Mouse (Mus musculus): Measurements from ENCODE around the gene Npas3. TPM values are rescaled to one million over a fixed set of nuclear protein-coding genes. Genes with fewer than 3 reads are reported as not detected.

Npas3 gene
- polyA plus RNA-seq, 1 experiment from 2014 or later: 2.0 TPM

DNA sequence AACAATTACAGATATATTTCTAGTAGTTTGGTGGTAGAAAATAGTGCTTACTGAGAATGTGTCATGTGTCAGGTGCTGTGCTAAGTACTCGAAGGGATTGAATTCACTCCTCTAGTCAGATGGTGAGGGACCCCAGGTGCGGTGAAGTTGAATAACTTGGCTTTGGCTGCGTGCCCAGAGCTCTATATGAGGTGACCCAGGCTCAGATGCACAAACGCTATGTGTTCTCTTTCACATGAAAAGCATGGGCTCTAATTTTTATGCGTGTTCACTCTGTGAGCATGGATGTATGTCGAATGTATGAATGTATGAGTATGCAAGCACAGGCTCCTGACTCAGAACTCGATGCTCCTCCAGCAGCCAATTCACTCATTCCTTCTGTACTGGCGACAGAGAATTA, 199.0 kb downstream of the Npas3 start:
- Histone ChIP-seq H3K9me3 (ENCODE audit: control insufficient read depth, low read length) (no peaks in the 10 kb centered on the region), H3K4me3 (ENCODE audit: low read depth, low read length) (no peak overlapping the region), H3K4me2 (no peak overlapping the region), H3K27ac (ENCODE audit: low read depth, low read length) (no peak overlapping the region), H3K36me3 (ENCODE audit: control insufficient read depth, insufficient read depth, low read length) (no peaks in the 10 kb centered on the region), H3K4me1 (replicated peaks; ENCODE audit: control insufficient read depth, insufficient read depth, low read length) (no peaks in the 10 kb centered on the region), H3K27me3 (replicated peaks; ENCODE audit: control insufficient read depth, insufficient read depth, low read length) (no peaks in the 10 kb centered on the region), H3K9ac (ENCODE audit: low read depth, low read length) (no peak overlapping the region)
- WGBS: 81% methylated on average over 8 of the region's 8 CpGs
- no peak for ATAC-seq (replicated peaks; ENCODE audit: low FRiP score)
- no peak for DNase-seq (ENCODE audit: low spot score)

DNA sequence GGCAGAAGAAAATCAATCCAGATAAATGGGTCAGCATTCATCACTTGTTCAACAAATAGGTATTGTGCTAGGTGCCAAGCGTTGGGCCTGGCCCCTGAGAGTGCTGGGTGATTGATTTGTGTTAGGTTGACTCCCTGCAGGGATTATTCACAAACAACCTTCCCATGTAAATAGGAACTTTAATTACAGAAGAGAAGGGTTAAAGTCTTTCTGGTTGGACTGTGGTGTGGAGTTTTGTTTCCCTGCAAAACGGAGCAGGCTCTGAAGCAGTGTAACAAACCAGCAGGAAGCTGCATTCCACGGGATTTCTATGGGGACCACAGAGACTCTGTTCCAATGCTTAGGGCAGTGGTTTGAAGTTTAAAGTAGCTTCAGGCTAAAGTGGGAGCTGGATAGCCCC, 199.6 kb downstream of the Npas3 start:
- 50% methylated on average over 3 of the region's 3 CpGs for WGBS

DNA sequence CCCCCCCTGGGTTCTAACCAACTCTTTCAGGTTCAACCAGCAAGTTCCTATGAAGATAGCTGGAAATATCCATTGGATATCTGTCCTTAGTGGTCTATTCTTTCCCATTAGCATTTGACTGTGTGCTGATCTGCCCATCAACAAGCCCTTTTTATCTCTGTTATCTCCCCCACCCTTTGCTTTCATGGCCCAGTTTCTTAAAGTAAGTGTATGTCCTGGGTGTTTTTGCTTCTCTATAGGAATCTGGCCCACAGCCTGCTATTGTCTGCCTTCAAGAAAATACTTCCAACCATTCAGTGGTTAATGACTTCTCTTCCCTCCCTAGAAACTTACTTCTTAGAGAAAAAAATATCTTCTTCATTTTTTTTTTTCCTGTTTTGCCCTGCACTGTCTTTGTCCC, 219.1 kb downstream of the Npas3 start:
- H3K9me3 ChIP-seq (ENCODE audit: control insufficient read depth, low read length): no peaks in the 10 kb centered on the region
- H3K9ac ChIP-seq (ENCODE audit: low read depth, low read length): no peak overlapping the region
- H3K4me2 ChIP-seq: no peak overlapping the region
- no peaks in the 10 kb centered on the region for H3K27me3 ChIP-seq (replicated peaks; ENCODE audit: control insufficient read depth, insufficient read depth, low read length)
- ATAC-seq (replicated peaks; ENCODE audit: low FRiP score) (no peak), DNase-seq (ENCODE audit: low spot score) (no peak)
- no peak overlapping the region for H3K4me3 ChIP-seq (ENCODE audit: low read depth, low read length)
- no peaks in the 10 kb centered on the region for H3K4me1 ChIP-seq (replicated peaks; ENCODE audit: control insufficient read depth, insufficient read depth, low read length)
- H3K27ac ChIP-seq (ENCODE audit: low read depth, low read length): no peak overlapping the region
- no peaks in the 10 kb centered on the region for H3K36me3 ChIP-seq (ENCODE audit: control insufficient read depth, insufficient read depth, low read length)

More for the DNA sequence above, 199.6 kb downstream of the Npas3 start:
- no peak overlapping the region for H3K27ac ChIP-seq (ENCODE audit: low read depth, low read length)
- ATAC-seq (replicated peaks; ENCODE audit: low FRiP score): no peak
- no peak overlapping the region for H3K4me3 ChIP-seq (ENCODE audit: low read depth, low read length)
- H3K36me3 ChIP-seq (ENCODE audit: control insufficient read depth, insufficient read depth, low read length): no peaks in the 10 kb centered on the region
- no peak overlapping the region for H3K4me2 ChIP-seq
- no peak for DNase-seq (ENCODE audit: low spot score)
- no peaks in the 10 kb centered on the region for H3K4me1 ChIP-seq (replicated peaks; ENCODE audit: control insufficient read depth, insufficient read depth, low read length)
- H3K9me3 ChIP-seq (ENCODE audit: control insufficient read depth, low read length): no peaks in the 10 kb centered on the region
- H3K27me3 ChIP-seq (replicated peaks; ENCODE audit: control insufficient read depth, insufficient read depth, low read length): no peaks in the 10 kb centered on the region
- no peak overlapping the region for H3K9ac ChIP-seq (ENCODE audit: low read depth, low read length)

DNA sequence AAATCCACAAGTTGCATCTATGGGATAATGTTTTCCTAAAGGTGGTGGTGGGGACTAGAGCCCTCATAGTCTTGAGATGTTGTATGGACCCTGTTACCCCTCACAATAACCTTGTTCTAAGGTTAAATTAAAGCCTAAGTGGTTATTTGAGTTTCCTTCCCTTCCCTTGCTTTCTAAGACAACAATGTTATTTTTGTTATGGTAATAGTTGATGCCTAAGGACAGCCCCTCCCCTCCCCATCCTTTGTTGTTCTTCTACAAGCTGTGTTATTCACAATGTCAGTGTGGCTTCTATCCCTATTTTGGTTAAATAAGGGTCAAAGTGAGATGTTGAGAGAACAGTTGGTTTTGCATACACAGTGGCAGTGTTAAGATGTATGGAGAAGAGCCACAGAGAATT, 226.0 kb downstream of the Npas3 start:
- ATAC-seq (replicated peaks; ENCODE audit: low FRiP score) (no peak), DNase-seq (ENCODE audit: low spot score) (no peak)
- Histone ChIP-seq H3K4me3 (ENCODE audit: low read depth, low read length) (no peak overlapping the region), H3K4me2 (no peak overlapping the region), H3K4me1 (replicated peaks; ENCODE audit: control insufficient read depth, insufficient read depth, low read length) (no peaks in the 10 kb centered on the region), H3K9ac (ENCODE audit: low read depth, low read length) (no peak overlapping the region), H3K9me3 (ENCODE audit: control insufficient read depth, low read length) (no peaks in the 10 kb centered on the region), H3K27ac (ENCODE audit: low read depth, low read length) (no peak overlapping the region), H3K36me3 (ENCODE audit: control insufficient read depth, insufficient read depth, low read length) (no peaks in the 10 kb centered on the region), H3K27me3 (replicated peaks; ENCODE audit: control insufficient read depth, insufficient read depth, low read length) (no peaks in the 10 kb centered on the region)

DNA sequence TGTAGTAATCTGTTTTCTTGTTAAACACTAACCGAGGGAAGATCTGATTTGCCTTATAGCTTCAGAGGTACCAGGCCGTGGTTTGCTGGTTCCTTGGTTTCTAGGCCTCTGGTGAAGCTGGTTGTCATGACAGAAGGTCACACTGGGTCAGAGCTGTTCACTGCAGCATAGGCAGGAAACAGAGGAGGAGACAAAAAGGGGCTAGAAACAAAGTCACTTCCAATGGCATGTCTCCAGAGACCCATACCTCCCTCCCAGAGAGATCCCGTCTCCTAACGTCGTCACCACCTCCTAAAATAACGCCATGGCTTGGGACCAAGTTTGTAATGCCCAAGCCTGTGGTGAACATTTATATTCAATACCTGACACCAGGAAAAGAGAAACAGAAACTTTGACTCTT, 236.4 kb downstream of the Npas3 start:
- no peaks in the 10 kb centered on the region for H3K4me1 ChIP-seq (replicated peaks; ENCODE audit: control insufficient read depth, insufficient read depth, low read length)
- H3K27ac ChIP-seq (ENCODE audit: low read depth, low read length): no peak overlapping the region
- no peaks in the 10 kb centered on the region for H3K36me3 ChIP-seq (ENCODE audit: control insufficient read depth, insufficient read depth, low read length)
- no peak overlapping the region for H3K4me3 ChIP-seq (ENCODE audit: low read depth, low read length)
- H3K4me2 ChIP-seq: no peak overlapping the region
- H3K9ac ChIP-seq (ENCODE audit: low read depth, low read length): no peak overlapping the region
- 92% methylated on average over 6 of the region's 6 CpGs for WGBS
- H3K9me3 ChIP-seq (ENCODE audit: control insufficient read depth, low read length): no peaks in the 10 kb centered on the region
- DNase-seq (ENCODE audit: low spot score) (no peak), ATAC-seq (replicated peaks; ENCODE audit: low FRiP score) (no peak)
- no peaks in the 10 kb centered on the region for H3K27me3 ChIP-seq (replicated peaks; ENCODE audit: control insufficient read depth, insufficient read depth, low read length)

DNA sequence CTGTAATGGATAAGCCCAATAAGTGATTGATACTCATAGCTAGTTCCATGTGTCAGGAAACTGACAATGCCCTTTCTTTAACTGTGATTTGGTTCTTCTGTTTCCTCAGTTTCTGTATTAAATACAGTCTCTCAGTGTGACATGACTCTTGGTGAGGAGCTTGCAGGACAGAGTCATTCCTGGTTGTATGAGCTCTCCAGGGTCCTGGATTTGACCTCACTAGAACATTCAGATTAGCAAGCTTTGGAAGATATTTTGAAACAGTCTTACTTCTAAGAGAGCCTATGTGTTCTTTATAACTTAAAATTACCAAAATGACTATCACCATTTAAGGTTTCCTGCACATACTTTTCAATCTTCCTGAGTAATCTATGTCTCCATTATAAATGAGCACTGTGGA, 247.9 kb downstream of the Npas3 start:
- no peaks in the 10 kb centered on the region for H3K4me1 ChIP-seq (replicated peaks; ENCODE audit: control insufficient read depth, insufficient read depth, low read length)
- H3K4me3 ChIP-seq (ENCODE audit: low read depth, low read length): no peak overlapping the region
- H3K27me3 ChIP-seq (replicated peaks; ENCODE audit: control insufficient read depth, insufficient read depth, low read length): no peaks in the 10 kb centered on the region
- DNase-seq (ENCODE audit: low spot score): no peak
- no peak overlapping the region for H3K27ac ChIP-seq (ENCODE audit: low read depth, low read length)
- H3K9ac ChIP-seq (ENCODE audit: low read depth, low read length): no peak overlapping the region
- no peak for ATAC-seq (replicated peaks; ENCODE audit: low FRiP score)
- H3K4me2 ChIP-seq: no peak overlapping the region
- no peaks in the 10 kb centered on the region for H3K36me3 ChIP-seq (ENCODE audit: control insufficient read depth, insufficient read depth, low read length)
- no peaks in the 10 kb centered on the region for H3K9me3 ChIP-seq (ENCODE audit: control insufficient read depth, low read length)

DNA sequence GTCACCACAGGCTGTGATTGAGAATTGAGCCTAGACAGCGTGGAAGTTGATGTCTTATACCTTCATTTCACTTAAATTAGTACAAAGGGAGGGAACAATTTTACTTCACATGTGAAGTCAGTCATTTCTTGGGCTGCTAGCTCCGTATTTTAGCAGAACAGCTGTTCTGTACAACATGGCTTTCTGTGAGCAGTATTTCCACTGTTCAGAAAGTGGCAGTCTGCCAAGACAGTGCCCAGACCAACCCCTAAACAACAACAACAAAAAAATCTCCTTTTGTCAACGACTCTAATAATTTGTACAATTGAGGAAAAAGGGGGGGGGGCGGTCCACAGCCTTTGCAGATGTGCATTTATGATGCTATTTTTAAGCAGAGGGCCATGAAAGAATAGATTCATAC, 266.4 kb downstream of the Npas3 start:
- WGBS: 72% methylated on average over 4 of the region's 4 CpGs
- H3K27me3 ChIP-seq (replicated peaks; ENCODE audit: control insufficient read depth, insufficient read depth, low read length): no peaks in the 10 kb centered on the region
- H3K27ac ChIP-seq (ENCODE audit: low read depth, low read length): no peak overlapping the region

DNA sequence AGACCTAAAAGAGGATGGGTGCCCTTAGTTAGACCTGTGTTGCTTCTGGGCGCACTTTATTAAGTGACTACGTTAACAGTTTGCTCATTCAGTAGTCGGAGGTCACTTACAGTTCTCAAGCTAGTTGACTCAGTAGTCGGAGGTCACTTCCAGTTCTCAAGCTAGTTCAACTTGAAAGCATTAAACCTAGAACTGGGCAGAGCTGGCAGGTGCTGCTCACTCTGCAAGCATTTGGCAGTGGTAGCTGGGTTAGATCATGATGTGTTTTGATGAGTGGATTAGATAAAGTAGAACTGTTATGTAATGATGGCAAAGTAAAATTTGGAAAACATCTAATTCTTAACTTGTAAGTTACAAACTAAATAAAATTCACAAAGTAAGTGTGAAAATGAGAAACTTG, 271.1 kb downstream of the Npas3 start:
- 88% methylated on average over 4 of the region's 4 CpGs for WGBS

More for the DNA sequence above, 266.4 kb downstream of the Npas3 start:
- Histone ChIP-seq H3K4me3 (ENCODE audit: low read depth, low read length) (no peak overlapping the region), H3K9ac (ENCODE audit: low read depth, low read length) (no peak overlapping the region), H3K9me3 (ENCODE audit: control insufficient read depth, low read length) (no peaks in the 10 kb centered on the region), H3K4me2 (no peak overlapping the region), H3K36me3 (ENCODE audit: control insufficient read depth, insufficient read depth, low read length) (no peaks in the 10 kb centered on the region), H3K4me1 (replicated peaks; ENCODE audit: control insufficient read depth, insufficient read depth, low read length) (no peaks in the 10 kb centered on the region)
- no peak for ATAC-seq (replicated peaks; ENCODE audit: low FRiP score)
- DNase-seq (ENCODE audit: low spot score): no peak

DNA sequence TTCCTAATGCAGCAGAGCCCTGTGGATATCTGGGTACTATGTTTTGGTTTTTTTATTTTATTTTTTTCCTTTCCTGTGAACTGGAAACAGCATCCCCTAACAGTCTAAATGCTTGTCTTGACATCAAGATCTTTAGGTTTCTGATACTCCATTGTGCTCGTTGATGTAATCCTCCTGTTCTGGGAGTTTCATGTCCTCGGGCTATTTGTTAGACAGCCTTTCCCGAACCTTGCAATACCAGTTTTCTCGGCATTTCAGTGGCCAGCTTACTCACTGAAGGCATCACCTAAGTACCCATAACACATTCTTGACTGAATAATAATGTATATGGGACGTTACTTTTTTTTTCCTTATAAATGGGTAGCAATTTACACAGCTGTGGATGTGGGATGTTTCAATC, 274.2 kb downstream of the Npas3 start:
- H3K27me3 ChIP-seq (replicated peaks; ENCODE audit: control insufficient read depth, insufficient read depth, low read length): no peaks in the 10 kb centered on the region
- H3K36me3 ChIP-seq (ENCODE audit: control insufficient read depth, insufficient read depth, low read length): no peaks in the 10 kb centered on the region
- H3K4me1 ChIP-seq (replicated peaks; ENCODE audit: control insufficient read depth, insufficient read depth, low read length): no peaks in the 10 kb centered on the region
- H3K27ac ChIP-seq (ENCODE audit: low read depth, low read length): no peak overlapping the region
- H3K4me3 ChIP-seq (ENCODE audit: low read depth, low read length): no peak overlapping the region
- no peak overlapping the region for H3K9ac ChIP-seq (ENCODE audit: low read depth, low read length)
- H3K4me2 ChIP-seq: no peak overlapping the region
- no peaks in the 10 kb centered on the region for H3K9me3 ChIP-seq (ENCODE audit: control insufficient read depth, low read length)
- no peak for DNase-seq (ENCODE audit: low spot score)
- WGBS: 78% methylated on average over 5 of the region's 5 CpGs
- no peak for ATAC-seq (replicated peaks; ENCODE audit: low FRiP score)

More for the DNA sequence above, 271.1 kb downstream of the Npas3 start:
- no peak overlapping the region for H3K27ac ChIP-seq (ENCODE audit: low read depth, low read length)
- no peak overlapping the region for H3K9ac ChIP-seq (ENCODE audit: low read depth, low read length)
- H3K36me3 ChIP-seq (ENCODE audit: control insufficient read depth, insufficient read depth, low read length): no peaks in the 10 kb centered on the region
- no peak for DNase-seq (ENCODE audit: low spot score)
- no peaks in the 10 kb centered on the region for H3K27me3 ChIP-seq (replicated peaks; ENCODE audit: control insufficient read depth, insufficient read depth, low read length)
- H3K4me3 ChIP-seq (ENCODE audit: low read depth, low read length): no peak overlapping the region
- no peaks in the 10 kb centered on the region for H3K9me3 ChIP-seq (ENCODE audit: control insufficient read depth, low read length)
- H3K4me1 ChIP-seq (replicated peaks; ENCODE audit: control insufficient read depth, insufficient read depth, low read length): no peaks in the 10 kb centered on the region
- H3K4me2 ChIP-seq: no peak overlapping the region
- ATAC-seq (replicated peaks; ENCODE audit: low FRiP score): no peak
